Mouse (Mus musculus) liver, embryonic 14.5 days (tissue): ENCODE measurements around the gene Gm20481.

Source experiments
- CTCF ChIP-seq: IDR thresholded peaks from 2 replicates; pipeline ENCODE4 v1.5.1; 2016; ENCODE audit warnings: antibody characterized with exemption, low read depth, control low read depth
- EP300 ChIP-seq: IDR thresholded peaks from 2 replicates; pipeline ENCODE4 v1.6.1; 2016; ENCODE audit warnings: antibody characterized with exemption, low read depth

DNA sequence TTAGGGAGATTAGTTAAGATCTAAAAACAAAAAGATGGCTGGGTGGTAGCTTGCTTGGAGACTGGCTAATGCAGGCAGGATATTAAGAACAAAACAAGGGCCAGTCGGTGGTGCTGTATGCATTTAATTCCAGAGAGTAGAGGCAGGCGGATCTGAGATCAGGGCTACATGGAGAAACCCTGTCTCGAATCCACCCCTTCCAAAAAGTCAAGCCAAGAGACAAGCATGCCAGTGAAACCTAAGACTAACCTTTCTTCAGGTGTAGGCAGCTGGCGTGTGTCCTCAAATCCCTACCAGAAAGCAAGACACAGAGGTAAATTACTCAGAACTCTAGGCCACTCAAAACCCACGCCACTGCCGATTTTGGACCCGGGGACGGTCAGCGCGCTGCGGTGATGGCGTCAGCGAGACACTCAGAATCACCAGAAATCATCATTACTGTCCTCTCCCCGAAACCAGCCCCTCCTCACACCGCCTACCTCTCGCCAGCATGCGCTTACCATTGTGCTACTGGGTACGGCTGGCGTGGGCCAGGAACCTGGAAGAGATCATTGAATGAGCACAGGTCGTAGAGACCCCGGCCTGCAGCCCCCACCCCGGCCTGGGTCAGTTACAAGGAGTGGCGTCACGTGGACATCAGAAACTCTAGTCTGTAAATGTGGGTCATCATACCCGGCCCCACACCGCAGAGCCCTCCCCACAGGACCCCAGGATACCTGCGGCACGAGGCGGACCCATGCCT is 17.9 kb upstream of the Gm20481 start:
- TF ChIP-seq EP300 (no peak), CTCF (no peak)
